11 mouse cellular contexts compared by ENCODE assay signal in genomic region chr3:116384319-116384718, GRCm38 (mm10). TPM values are rescaled to one million over a fixed set of nuclear protein-coding genes. Genes with fewer than 3 reads are reported as not detected.
DNase-seq lines count a peak whose midpoint lies in the region; ATAC-seq and TF ChIP-seq lines count a peak whose summit lies in the region.
"Had no signal": no experiment of that assay in that cellular context is flagged by ENCODE, and none has a peak within 500 bp of the region (broad histone marks: within the 10 kb centered on the region; RNA-seq: fewer than 3 reads in every experiment).

No protein-coding gene starts in this region.

- H3K9ac ChIP-seq in intestine, embryonic 16.5 days (ENCODE audit: low read depth, low read length) = no peak overlapping the region
- H3K9ac ChIP-seq in midbrain, postnatal 0 days (replicated peaks; ENCODE audit: low read length, poor library complexity, severe bottlenecking) = no peak overlapping the region
- H3K9ac ChIP-seq: embryonic facial prominence, embryonic 12.5 days had no signal

- H3K36me3 ChIP-seq in intestine, embryonic 16.5 days (ENCODE audit: control insufficient read depth, insufficient read depth, low read length) = no peaks in the 10 kb centered on the region
- no peaks in the 10 kb centered on the region for H3K36me3 ChIP-seq in midbrain, postnatal 0 days (ENCODE audit: insufficient read depth, low read length)
- H3K36me3 ChIP-seq: embryonic facial prominence, embryonic 12.5 days had no signal

- DNase-seq in gastrocnemius, postnatal 14 days = peak; percentile 12
- DNase-seq in gastrocnemius, postnatal 25 days = no peak
- DNase-seq in c-Kit-positive CD71-positive TER-119-positive erythroid progenitor cells, embryonic 14.5 days (ENCODE audit: low spot score) = peak; percentile 34
- peak; percentile 71 for DNase-seq in lung, postnatal 10 days
- DNase-seq in midbrain, postnatal 0 days (ENCODE audit: low spot score) = no peak
- no peak for DNase-seq in thymus, postnatal 25 days
- DNase-seq: gastrocnemius, postnatal 10 days had no signal

- TF ChIP-seq CTCF in midbrain, postnatal 0 days (IDR thresholded peaks at IDR 0.05) = no peak

- ATAC-seq in hematopoietic stem cell, adult 5-6 weeks (replicated peaks in 1 of 2; ENCODE audit: insufficient read depth in 1 of 2, low FRiP score in 2 of 2, low TSS enrichment in 1 of 2, low read depth in 1 of 2, poor library complexity in 2 of 2, severe bottlenecking in 2 of 2) = peak; percentile 42 to 58; a peak in 2 of 4 replicates
- no peak for ATAC-seq in intestine, embryonic 16.5 days
- no peak for ATAC-seq in midbrain, postnatal 0 days (ENCODE audit: low FRiP score)
- ATAC-seq: midbrain, embryonic 16.5 days had no signal

- 78% methylated on average over 7 of the region's 7 CpGs for WGBS in intestine, embryonic 16.5 days
- WGBS in midbrain, postnatal 0 days = 86% methylated on average over 7 of the region's 7 CpGs

- H3K27me3 ChIP-seq in intestine, embryonic 16.5 days (replicated peaks; ENCODE audit: control insufficient read depth, insufficient read depth, low read length) = no peaks in the 10 kb centered on the region
- no peaks in the 10 kb centered on the region for H3K27me3 ChIP-seq in midbrain, postnatal 0 days (ENCODE audit: insufficient read depth, low read length)
- H3K27me3 ChIP-seq: embryonic facial prominence, embryonic 12.5 days had no signal

- H3K4me2 ChIP-seq in intestine, embryonic 16.5 days (ENCODE audit: low read depth, low read length) = no peak overlapping the region
- H3K4me2 ChIP-seq in midbrain, postnatal 0 days (ENCODE audit: low read depth, low read length, poor library complexity, severe bottlenecking) = no peak overlapping the region
- H3K4me2 ChIP-seq: embryonic facial prominence, embryonic 12.5 days had no signal

- no peaks in the 10 kb centered on the region for H3K9me3 ChIP-seq in intestine, embryonic 16.5 days (ENCODE audit: control insufficient read depth, low read length)
- no peaks in the 10 kb centered on the region for H3K9me3 ChIP-seq in midbrain, postnatal 0 days (ENCODE audit: low read length)
- H3K9me3 ChIP-seq: embryonic facial prominence, embryonic 12.5 days had no signal

- no peaks in the 10 kb centered on the region for H3K4me1 ChIP-seq in intestine, embryonic 16.5 days (ENCODE audit: control insufficient read depth, insufficient read depth, low read length)
- no peaks in the 10 kb centered on the region for H3K4me1 ChIP-seq in midbrain, postnatal 0 days (ENCODE audit: insufficient read depth, low read length)
- H3K4me1 ChIP-seq: embryonic facial prominence, embryonic 12.5 days had no signal

- intact Hi-C loops in gastrocnemius, postnatal 14 days (cut with DNase I; ENCODE audit: low total_unique reads) = no loop called here

- H3K27ac ChIP-seq in intestine, embryonic 16.5 days (ENCODE audit: low read length) = no peak overlapping the region
- no peak overlapping the region for H3K27ac ChIP-seq in midbrain, postnatal 0 days (ENCODE audit: low read depth, low read length)
- H3K27ac ChIP-seq: embryonic facial prominence, embryonic 12.5 days had no signal

- H3K4me3 ChIP-seq in intestine, embryonic 16.5 days (ENCODE audit: low read length) = no peak overlapping the region
- H3K4me3 ChIP-seq in midbrain, postnatal 0 days (ENCODE audit: low read depth, low read length) = no peak overlapping the region
- H3K4me3 ChIP-seq: embryonic facial prominence, embryonic 12.5 days had no signal

RNA-seq across cellular contexts. Expression of gene Cdc14a, which starts 39.5 kb away (rescaled TPM):
- 10 to 100 TPM; 17.0 to 23.9 TPM for total RNA-seq in gastrocnemius, postnatal 14 days (2021)
- total RNA-seq in gastrocnemius, postnatal 25 days (2021) = 10 to 100 TPM; 20.8 to 30.2 TPM
- total RNA-seq in hematopoietic stem cell, adult 5-6 weeks (2017) = 35.3 and 44.7 TPM in 2 replicates
- 5.4 and 5.9 TPM in 2 replicates for polyA plus RNA-seq in intestine, embryonic 16.5 days (2015; fragmentation: Nextera tagmentation; extraction: Ambion mirVana)
- 3.1 and 3.2 TPM in 2 replicates for total RNA-seq in midbrain, postnatal 0 days (2014; rRNA removed)
- polyA plus RNA-seq in midbrain, postnatal 0 days (2015; fragmentation: Nextera tagmentation; extraction: Ambion mirVana) = 1.6 and 2.2 TPM in 2 replicates

Comparison
In these comparisons a context has a peak if more than half of its experiments do, and no peak if none do; other contexts are left out.
1. DNase-seq: peak in gastrocnemius, postnatal 14 days (single experiment), c-Kit-positive CD71-positive TER-119-positive erythroid progenitor cells, embryonic 14.5 days (single experiment) and lung, postnatal 10 days (single experiment); none in gastrocnemius, postnatal 25 days (single experiment), midbrain, postnatal 0 days (single experiment) and thymus, postnatal 25 days (single experiment).
2. ATAC-seq: peak in hematopoietic stem cell, adult 5-6 weeks (2 of 2); none in intestine, embryonic 16.5 days (single experiment) and midbrain, postnatal 0 days (single experiment).